Mouse (Mus musculus): Measurements from ENCODE around the gene Lca5.

DNA sequence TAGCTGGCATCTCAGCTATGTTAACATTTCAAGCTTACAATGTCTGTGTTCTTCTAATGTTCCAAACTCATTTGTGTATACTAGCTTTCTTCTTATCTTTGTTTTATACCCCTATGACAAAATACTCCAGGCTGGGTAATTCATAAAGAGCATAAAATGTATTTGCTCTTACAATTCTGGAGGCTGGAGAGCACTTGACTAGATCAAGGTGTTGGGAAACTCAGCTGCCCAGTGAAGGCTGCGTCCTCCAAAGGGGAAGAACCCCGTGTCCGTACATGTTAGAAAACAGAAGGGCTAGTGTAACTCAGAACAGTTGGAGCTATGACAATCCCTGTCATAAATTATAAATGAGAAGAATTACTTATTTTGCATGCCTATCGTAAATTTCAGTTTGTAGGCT is 42.5 kb upstream of the Lca5 start:
- no peak for TF ChIP-seq CTCF (conservative IDR thresholded peaks at IDR 0.05; ENCODE audit: low read length)
- no peak for TF ChIP-seq NANOG (IDR thresholded peaks at IDR 0.05; ENCODE audit: borderline replicate concordance, low read length)
- no peak for TF ChIP-seq POU5F1 (IDR thresholded peaks at IDR 0.05; ENCODE audit: borderline replicate concordance, low read length)

Data from E14TG2a.4 (cell line).